Mouse (Mus musculus) thymus, adult 2 months (tissue): Measurements from ENCODE around the gene Col18a1. TPM values are rescaled to one million over a fixed set of nuclear protein-coding genes. Genes with fewer than 3 reads are reported as not detected.

Source experiments
- DNase-seq: peaks from one replicate; pipeline ENCODE4 v3.0.0; 2021
- H3K27ac ChIP-seq: fragments of 200-500 bp; 2 replicates; pipeline ENCODE4 v1.5.1; 2012; ENCODE audit warnings: low read length, control low read depth; ENCODE audit not compliant: control insufficient read depth, insufficient read depth
- H3K27me3 ChIP-seq: fragments of 200-500 bp; 2 replicates; pipeline ENCODE4 v1.6.1; 2012; ENCODE audit warnings: mild to moderate bottlenecking, low read length, moderate library complexity, mixed read lengths; ENCODE audit not compliant: control insufficient read depth, insufficient read depth
- H3K36me3 ChIP-seq: fragments of 200-500 bp; 2 replicates; pipeline ENCODE4 v1.6.1; 2012; ENCODE audit warnings: mild to moderate bottlenecking, low read length, moderate library complexity; ENCODE audit not compliant: control insufficient read depth, insufficient read depth
- H3K4me1 ChIP-seq: fragments of 200-500 bp; replicated peaks from 2 replicates; pipeline ENCODE4 v1.6.1; 2012; ENCODE audit warnings: low read length; ENCODE audit not compliant: control insufficient read depth, insufficient read depth
- H3K4me3 ChIP-seq: fragments of 200-500 bp; 2 replicates; pipeline ENCODE4 v1.5.1; 2012; ENCODE audit warnings: mild to moderate bottlenecking, low read length, control low read depth, moderate library complexity; ENCODE audit not compliant: control insufficient read depth, insufficient read depth
- CTCF ChIP-seq: fragments of 200-500 bp; IDR thresholded peaks from 2 replicates; pipeline ENCODE4 v1.5.1; 2012; ENCODE audit warnings: mild to moderate bottlenecking, control low read depth, low read length, moderate library complexity, borderline replicate concordance; ENCODE audit not compliant: control insufficient read depth, poor library complexity, insufficient read depth; ENCODE audit errors: extremely low read depth
- POLR2A ChIP-seq: fragments of 200-500 bp; IDR thresholded peaks from 2 replicates; pipeline ENCODE4 v1.6.1; 2012; ENCODE audit warnings: mild to moderate bottlenecking, low read length, control low read depth, moderate library complexity; ENCODE audit not compliant: control insufficient read depth, poor library complexity, insufficient read depth; ENCODE audit errors: extremely low read depth
- WGBS: fragments of 180-500 bp; shearing (Covaris S2); methylation state at CpG from one replicate; pipeline ENCODE4 v1.1.7; 2018; 5-methylcytosine and 5-hydroxymethylcytosine counted together
- polyA plus RNA-seq: library from polyadenylated mRNA; depleted of rRNA; stranded (reverse); fragments of >200 nt; gene quantifications from 2 replicates; pipeline ENCODE4 v1.2.3, GENCODE M21; 2012

The Col18a1 gene
- polyA plus RNA-seq, 1 experiment: 20.7 TPM

DNA sequence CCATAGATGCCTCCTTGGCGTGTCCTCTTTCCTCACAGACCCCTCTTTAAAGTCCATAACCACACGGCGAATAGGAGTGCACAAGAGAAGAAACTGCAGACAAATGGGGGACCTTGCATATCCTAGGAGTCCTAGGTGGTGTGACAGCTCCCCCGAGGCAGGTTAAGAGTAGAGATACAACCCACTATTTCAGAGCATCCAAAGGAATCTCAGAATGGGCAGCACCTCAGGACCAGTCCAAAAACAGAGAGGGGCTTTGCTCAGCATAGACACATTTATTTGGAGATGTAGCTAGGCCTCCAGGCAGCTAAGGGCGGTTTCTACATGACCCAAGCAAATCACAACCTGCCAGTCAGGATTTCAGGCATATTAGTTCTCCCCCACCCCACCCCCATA is 2.3 kb downstream of the Col18a1 start:
- no peak overlapping the region for H3K4me3 ChIP-seq
- no peak overlapping the region for H3K27ac ChIP-seq
- no peaks in the 10 kb centered on the region; the same call in 1 of the 2 replicates for H3K27me3 ChIP-seq
- WGBS: 81% methylated on average over 5 of the region's 5 CpGs
- no peaks in the 10 kb centered on the region for H3K36me3 ChIP-seq
- H3K4me1 ChIP-seq: no peaks in the 10 kb centered on the region
- no peak for DNase-seq
- TF ChIP-seq POLR2A: no peak
- TF ChIP-seq CTCF: no peak

DNA sequence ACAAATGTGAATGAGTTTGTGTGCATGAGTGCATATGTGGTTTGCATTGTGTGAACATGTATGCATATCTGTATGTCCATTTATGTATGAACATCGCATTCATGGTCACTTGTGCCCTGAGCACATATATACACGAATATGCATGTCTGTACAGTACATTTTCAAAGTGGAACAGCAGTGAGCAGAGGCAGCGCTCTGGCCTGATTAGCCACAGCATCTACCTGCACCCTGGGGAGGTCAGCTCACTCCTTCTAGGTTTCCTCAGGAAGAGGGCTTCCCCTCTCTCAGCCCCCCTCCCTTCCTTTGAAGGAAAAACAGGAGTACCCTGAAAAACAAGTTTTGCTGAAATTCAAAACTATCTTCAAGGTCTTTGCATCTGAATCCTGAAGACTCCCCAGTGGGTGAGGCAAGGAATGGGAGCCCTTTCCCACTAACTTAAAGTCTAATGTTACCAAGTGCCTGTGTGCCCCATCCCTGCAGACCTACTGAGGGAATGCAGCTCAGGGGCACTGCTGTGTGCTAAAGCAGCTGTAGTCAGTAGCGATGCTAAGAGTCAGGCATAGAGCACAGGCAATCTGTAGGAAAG is 2.9 kb downstream of the Col18a1 start:
- no peaks in the 10 kb centered on the region for H3K4me1 ChIP-seq
- TF ChIP-seq CTCF (no peak), POLR2A (no peak)

DNA sequence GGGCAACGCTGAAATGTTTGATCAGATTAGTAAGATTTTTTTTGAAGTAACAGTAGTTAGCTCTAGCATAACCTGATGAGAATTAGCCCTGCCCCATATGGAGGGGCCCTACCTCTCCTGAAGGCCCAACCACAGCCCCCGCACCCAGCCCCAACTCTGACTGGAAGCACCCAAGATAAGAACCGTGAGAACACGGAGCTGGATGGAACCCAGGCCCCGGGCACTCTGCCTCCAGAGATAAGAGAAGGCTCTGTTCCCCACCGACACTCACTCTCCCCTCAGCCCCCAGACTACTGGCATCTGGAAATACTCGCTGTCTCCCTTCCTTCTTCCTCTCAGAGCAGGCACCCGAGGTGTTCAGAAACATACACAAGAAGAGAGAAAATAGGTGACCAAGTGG is 6.8 kb downstream of the Col18a1 start:
- DNase-seq: no peak
- H3K4me3 ChIP-seq: no peak overlapping the region
- no peak for TF ChIP-seq CTCF
- no peak overlapping the region for H3K27ac ChIP-seq
- no peaks in the 10 kb centered on the region for H3K36me3 ChIP-seq
- H3K4me1 ChIP-seq: no peaks in the 10 kb centered on the region
- H3K27me3 ChIP-seq: no peaks in the 10 kb centered on the region; the same call in 1 of the 2 replicates
- 58% methylated on average over 8 of the region's 8 CpGs for WGBS

More for the DNA sequence above, 2.9 kb downstream of the Col18a1 start:
- no peak overlapping the region for H3K27ac ChIP-seq
- DNase-seq: no peak
- no peak overlapping the region for H3K4me3 ChIP-seq
- H3K27me3 ChIP-seq: no peaks in the 10 kb centered on the region; the same call in 1 of the 2 replicates
- WGBS: 91% methylated on average over 4 of the region's 4 CpGs
- no peaks in the 10 kb centered on the region for H3K36me3 ChIP-seq

DNA sequence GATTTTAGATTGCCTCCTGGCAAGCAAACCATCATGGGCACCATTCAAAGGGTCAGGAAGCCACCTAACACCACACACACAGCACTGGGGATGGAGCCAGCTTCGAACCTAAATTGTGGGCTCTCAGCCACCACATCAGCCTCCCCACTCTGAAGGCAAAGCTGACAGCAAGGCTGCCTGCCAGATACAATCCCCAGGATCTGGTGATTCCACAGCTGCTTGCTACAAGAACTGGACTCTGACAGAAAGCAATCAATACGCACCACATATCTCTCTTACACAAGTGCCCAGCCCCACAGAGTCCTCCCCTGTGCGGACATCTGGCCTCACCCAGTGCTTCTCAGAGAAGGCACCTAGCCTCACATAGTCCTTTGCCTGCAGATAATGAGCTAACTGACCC is 7.4 kb downstream of the Col18a1 start:
- Histone ChIP-seq H3K27ac (no peak overlapping the region), H3K27me3 (no peaks in the 10 kb centered on the region; the same call in 1 of the 2 replicates), H3K36me3 (no peaks in the 10 kb centered on the region), H3K4me3 (no peak overlapping the region), H3K4me1 (no peaks in the 10 kb centered on the region)
- TF ChIP-seq CTCF (no peak), POLR2A (no peak)
- DNase-seq: no peak
- WGBS: 80% methylated on average over 3 of the region's 3 CpGs

DNA sequence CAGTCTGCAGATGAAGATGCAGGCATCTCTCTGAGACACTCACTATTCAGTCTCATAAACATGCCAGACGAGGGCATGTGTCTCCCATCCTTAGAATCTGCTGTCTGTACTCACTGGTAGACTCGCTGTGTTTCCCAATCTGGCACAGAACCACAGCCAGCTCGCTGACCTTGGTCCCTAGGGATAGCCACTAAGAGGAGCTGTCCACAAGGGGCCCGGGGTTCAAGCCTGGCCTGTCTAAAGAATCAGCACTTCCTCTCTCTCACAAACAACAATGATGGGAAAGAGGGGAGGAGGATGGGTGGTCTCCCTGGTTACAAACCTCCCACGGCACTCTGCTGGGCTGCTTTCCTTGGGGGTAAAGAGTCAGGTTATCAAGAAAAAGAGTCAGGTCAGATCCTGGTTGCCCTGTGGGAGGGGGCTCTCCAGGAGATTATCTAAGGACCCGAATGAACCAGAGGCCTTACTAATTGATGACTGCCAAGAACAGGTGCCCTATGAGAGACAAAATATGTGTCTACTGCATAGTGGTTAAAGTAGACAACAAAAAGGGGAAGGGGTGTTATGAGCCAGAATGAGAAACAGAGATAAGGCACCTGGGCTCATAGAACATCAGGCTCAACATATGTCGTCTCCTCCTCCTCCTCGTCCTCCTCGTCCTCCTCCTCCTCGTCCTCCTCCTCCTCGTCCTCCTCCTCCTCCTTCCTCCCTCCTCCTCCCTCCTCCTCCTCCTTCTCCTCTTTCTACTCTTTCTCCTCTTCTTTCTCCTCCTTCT is 8.9 kb downstream of the Col18a1 start:
- Histone ChIP-seq H3K27me3 (no peaks in the 10 kb centered on the region; the same call in 1 of the 2 replicates), H3K4me1 (no peaks in the 10 kb centered on the region), H3K4me3 (no peak overlapping the region), H3K36me3 (no peaks in the 10 kb centered on the region), H3K27ac (no peak overlapping the region)
- no peak for DNase-seq
- WGBS: 73% methylated on average over 11 of the region's 11 CpGs
- TF ChIP-seq CTCF: no peak
- TF ChIP-seq POLR2A: no peak

DNA sequence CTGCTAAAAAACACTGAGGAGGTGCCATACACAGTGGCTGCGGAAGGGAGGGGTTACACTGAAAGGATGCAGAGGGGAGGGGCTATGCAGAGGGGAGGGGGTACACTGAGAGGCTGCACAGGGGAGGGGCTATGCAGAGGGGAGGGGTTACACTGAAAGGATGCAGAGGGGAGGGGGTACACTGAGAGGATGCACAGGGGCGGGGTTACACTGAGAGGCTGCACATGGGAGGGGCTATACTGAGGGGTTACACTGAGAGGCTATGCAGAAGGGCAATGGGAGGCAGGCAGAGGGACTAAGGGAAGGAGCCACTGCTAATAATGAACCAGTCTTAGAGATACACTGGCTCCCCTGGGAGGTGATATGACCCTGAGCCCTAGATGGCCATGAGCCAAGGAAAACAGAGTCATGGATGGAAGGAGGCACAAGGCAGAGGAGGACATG is 14.1 kb downstream of the Col18a1 start:
- no peak for TF ChIP-seq POLR2A
- TF ChIP-seq CTCF: no peak
- H3K4me1 ChIP-seq: no peaks in the 10 kb centered on the region
- no peaks in the 10 kb centered on the region for H3K36me3 ChIP-seq
- H3K27me3 ChIP-seq: no peaks in the 10 kb centered on the region
- H3K4me3 ChIP-seq: no peak overlapping the region
- H3K27ac ChIP-seq: no peak overlapping the region
- DNase-seq: no peak
- WGBS: 86% methylated on average over 2 of the region's 2 CpGs

DNA sequence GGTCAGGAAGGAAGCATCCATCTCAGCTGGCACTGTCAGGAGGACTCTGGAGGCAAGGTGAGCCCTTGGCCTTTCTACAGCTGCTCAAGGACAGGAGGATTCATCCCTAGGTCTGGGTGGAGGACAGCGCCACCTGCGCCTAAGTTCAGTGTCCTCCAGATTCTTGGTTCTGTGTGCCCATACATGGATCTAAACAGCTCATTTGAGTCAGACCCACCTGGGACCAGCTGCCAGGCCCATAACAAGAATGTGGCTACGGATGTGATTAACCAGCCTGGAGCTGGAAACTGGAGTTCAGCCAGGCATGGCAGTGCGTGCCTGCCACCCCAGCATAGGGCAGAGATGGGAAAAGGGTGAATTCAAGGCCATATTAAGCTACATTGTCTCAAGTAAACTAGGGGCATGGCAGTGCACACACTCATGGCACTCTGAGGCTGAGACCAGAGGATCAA is 14.8 kb downstream of the Col18a1 start:
- no peak overlapping the region for H3K4me3 ChIP-seq
- 94% methylated on average over 4 of the region's 4 CpGs for WGBS
- H3K36me3 ChIP-seq: no peaks in the 10 kb centered on the region
- TF ChIP-seq CTCF (no peak), POLR2A (no peak)
- DNase-seq: no peak
- no peaks in the 10 kb centered on the region for H3K4me1 ChIP-seq
- H3K27ac ChIP-seq: no peak overlapping the region
- no peaks in the 10 kb centered on the region for H3K27me3 ChIP-seq
